18 mouse cellular contexts compared by ENCODE assay signal in the genomic region with DNA sequence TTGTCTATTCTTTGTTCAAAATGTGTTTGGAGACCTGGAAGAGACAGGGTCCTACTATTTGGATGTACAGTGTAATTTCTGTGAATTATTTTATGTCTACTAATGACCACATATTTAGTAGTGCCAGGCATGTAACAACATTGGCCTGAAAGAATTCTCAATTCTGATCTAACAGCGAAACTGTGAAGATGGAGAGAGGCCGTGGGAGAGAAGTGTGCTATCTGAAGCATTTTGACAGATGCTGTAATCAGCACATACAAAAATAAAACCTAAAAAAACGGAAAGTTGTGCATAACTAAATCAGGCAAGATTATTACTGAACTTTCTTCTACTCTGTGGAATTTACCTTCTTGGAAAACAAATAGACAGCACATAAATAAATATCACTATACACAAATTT.
"Had no signal": no experiment of that assay in that cellular context is flagged by ENCODE, and none has a peak within 500 bp of the region (broad histone marks: within the 10 kb centered on the region; RNA-seq: fewer than 3 reads in every experiment).

No protein-coding gene starts in this region.

- DNase-seq: kidney, adult 2 months; kidney, postnatal 25 days; left cerebral cortex, postnatal 4 days; liver, postnatal 0 days; lung, embryonic 14.5 days; spleen, adult 18-20 months; thymus, adult 18-20 months; thymus, postnatal 36 days had no signal

- H3K4me3 ChIP-seq: limb, embryonic 12.5 days; limb, embryonic 15.5 days; midbrain, embryonic 12.5 days; midbrain, embryonic 15.5 days; neural tube, embryonic 12.5 days; neural tube, embryonic 15.5 days; stomach, embryonic 15.5 days had no signal

- H3K27ac ChIP-seq: kidney, postnatal 0 days; limb, embryonic 12.5 days; limb, embryonic 15.5 days; liver, embryonic 14.5 days; macrophage; midbrain, embryonic 12.5 days; midbrain, embryonic 15.5 days; neural tube, embryonic 12.5 days; neural tube, embryonic 15.5 days; stomach, embryonic 15.5 days had no signal
